Mouse (Mus musculus) embryo, embryonic 11 days (tissue): Measurements from ENCODE around the gene Mapk13.
"Not testable (repeated sequence)": the region's sequence is repeated elsewhere in the genome, so short reads cannot be mapped to it uniquely, and the experiment has no call there.

Source experiments
- DNase-seq: peaks from one replicate; pipeline ENCODE4 v3.0.0-alpha.2; 2015

Mapk13 gene

GRCm38 (mm10) chr17:28816326-28816725 lies 47.2 kb downstream of the Mapk13 start:
- not testable (repeated sequence) for DNase-seq

- no peak for DNase-seq
Measured at GRCm38 (mm10) chr17:28816875-28817811, 48.0 kb downstream of the Mapk13 start.

GRCm38 (mm10) chr17:28820189-28820588 lies 51.1 kb downstream of the Mapk13 start:
- no peak for DNase-seq

- DNase-seq = no peak
Measured at GRCm38 (mm10) chr17:28823004-28823745, 54.1 kb downstream of the Mapk13 start.

- DNase-seq = no peak
Measured at GRCm38 (mm10) chr17:28823749-28824148, 54.7 kb downstream of the Mapk13 start.

GRCm38 (mm10) chr17:28824896-28825295 lies 55.8 kb downstream of the Mapk13 start:
- DNase-seq = no peak

- DNase-seq = no peak
Measured at GRCm38 (mm10) chr17:28825359-28826041, 56.4 kb downstream of the Mapk13 start.

GRCm38 (mm10) chr17:28827665-28828231 lies 58.7 kb downstream of the Mapk13 start:
- DNase-seq = no peak

GRCm38 (mm10) chr17:28829120-28829519 lies 60.0 kb downstream of the Mapk13 start:
- DNase-seq = no peak
